Mouse (Mus musculus) bone marrow, adult 2 months (tissue): Measurements from ENCODE around the gene Vwce.

Source experiments
- CTCF ChIP-seq: fragments of 200-500 bp; IDR thresholded peaks from 2 replicates; pipeline ENCODE4 v1.5.1; 2011; ENCODE audit warnings: low read length, control low read depth; ENCODE audit not compliant: control insufficient read depth, insufficient read depth
- POLR2A ChIP-seq: fragments of 200-500 bp; IDR thresholded peaks from 2 replicates; pipeline ENCODE4 v1.6.1; 2011; ENCODE audit warnings: low read depth, mild to moderate bottlenecking, control low read depth, low read length, borderline replicate concordance; ENCODE audit not compliant: control insufficient read depth

DNA sequence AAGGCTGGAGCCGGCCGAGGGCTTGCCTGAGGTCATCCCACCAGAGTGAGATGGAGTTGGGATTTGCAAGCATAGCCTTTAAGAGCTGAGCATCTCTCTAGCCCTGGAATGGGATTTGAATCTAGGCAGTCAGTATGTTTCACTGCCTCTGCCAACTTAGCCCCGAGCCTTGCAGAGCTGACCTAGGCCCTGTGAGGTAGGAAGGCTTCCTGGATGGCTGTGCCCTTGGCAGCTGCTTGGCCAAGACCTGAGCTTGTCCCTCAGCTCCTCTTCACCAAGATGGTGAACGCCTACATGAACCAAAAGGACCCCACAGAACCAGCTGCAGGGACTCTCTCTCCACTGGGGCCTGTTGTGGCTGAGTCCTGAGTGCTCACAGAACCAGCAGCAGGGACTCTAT is 76.7 kb downstream of the Vwce start:
- TF ChIP-seq CTCF, result no peak
- TF ChIP-seq POLR2A, result no peak
